Mouse (Mus musculus) erythroblast, embryonic 14.5 days (primary cell): ENCODE measurements around the gene Mamdc2.

Experiments
- GATA1 ChIP-seq: IDR thresholded peaks from 2 replicates; pipeline ENCODE4 v1.6.1; 2012; ENCODE audit warnings: low read length, inconsistent platforms, mixed read lengths
- TAL1 ChIP-seq: IDR thresholded peaks from 3 replicates; pipeline ENCODE4 v1.6.1; 2012; ENCODE audit warnings: low read length, inconsistent platforms, mixed read lengths

DNA sequence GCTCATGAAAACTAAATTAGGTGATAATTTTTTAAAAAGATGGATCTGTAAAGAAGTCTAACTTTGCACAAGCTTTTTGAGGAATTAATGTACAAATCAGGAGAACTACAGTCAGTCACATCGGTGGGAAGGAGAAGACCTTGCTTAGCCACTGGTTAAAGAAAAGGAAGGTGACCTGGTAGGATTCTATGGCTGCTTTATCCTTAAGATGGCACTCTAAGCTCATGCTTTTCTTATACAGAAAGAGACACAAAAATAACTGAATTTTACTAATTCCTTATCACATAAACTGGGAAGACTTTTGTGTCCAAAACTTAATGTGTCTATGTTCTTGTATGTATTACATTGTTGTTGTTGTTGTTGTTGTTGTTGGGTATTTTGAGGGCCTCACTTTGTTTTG is 149.3 kb downstream of the Mamdc2 start:
- no peak for TF ChIP-seq TAL1
- TF ChIP-seq GATA1, result no peak
